Mouse (Mus musculus) C2C12 (cell line): Measurements from ENCODE around the gene Abcb11.

Source experiments
- CTCF ChIP-seq: IDR thresholded peaks from one replicate; pipeline ENCODE4 v1.5.1; 2011; ENCODE audit not compliant: control insufficient read depth, insufficient read depth, insufficient read length
- FOSL1 ChIP-seq: IDR thresholded peaks from one replicate; pipeline ENCODE4 v1.8.0; 2011; ENCODE audit warnings: mild to moderate bottlenecking, low read length; ENCODE audit not compliant: poor library complexity, insufficient read depth, severe bottlenecking
- USF1 ChIP-seq: IDR thresholded peaks from one replicate; pipeline ENCODE4 v1.6.1; 2011; ENCODE audit warnings: low read depth, mild to moderate bottlenecking, control low read depth, moderate library complexity

DNA sequence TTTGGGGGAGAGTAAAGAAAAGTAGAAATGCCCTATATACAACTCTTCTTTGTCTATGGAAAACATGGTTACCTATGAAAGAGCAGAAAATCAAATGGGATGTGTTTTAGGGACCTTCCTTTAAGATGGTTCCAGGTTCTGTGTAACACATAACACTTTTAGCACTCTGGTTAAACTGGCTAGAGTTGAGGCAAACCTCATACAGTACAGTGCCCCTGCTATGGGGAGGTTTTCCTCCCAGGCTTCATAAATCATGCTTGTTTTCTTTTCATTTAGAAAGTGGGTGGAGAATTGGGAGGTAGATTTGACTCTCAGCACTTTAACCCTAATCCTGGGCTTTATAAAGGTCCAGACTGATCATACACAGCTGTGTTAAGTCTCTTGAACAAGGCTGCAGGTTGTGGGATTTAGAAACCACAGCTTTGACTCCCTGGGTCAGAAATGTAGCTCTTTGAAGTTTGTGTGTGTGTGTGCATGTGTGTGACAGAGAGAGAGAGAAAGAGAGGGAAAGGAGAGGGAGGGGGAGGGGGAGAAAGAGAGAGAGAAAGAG is 78.3 kb downstream of the Abcb11 start:
- TF ChIP-seq CTCF (no peak), USF1 (no peak), FOSL1 (no peak)
